Mouse (Mus musculus) right cerebral cortex, postnatal 4 days (tissue): ENCODE measurements around the gene Il2rg.

Experiments
- DNase-seq: peaks from one replicate; pipeline ENCODE4 v3.0.0-alpha.2; 2022

Gene Il2rg

DNA sequence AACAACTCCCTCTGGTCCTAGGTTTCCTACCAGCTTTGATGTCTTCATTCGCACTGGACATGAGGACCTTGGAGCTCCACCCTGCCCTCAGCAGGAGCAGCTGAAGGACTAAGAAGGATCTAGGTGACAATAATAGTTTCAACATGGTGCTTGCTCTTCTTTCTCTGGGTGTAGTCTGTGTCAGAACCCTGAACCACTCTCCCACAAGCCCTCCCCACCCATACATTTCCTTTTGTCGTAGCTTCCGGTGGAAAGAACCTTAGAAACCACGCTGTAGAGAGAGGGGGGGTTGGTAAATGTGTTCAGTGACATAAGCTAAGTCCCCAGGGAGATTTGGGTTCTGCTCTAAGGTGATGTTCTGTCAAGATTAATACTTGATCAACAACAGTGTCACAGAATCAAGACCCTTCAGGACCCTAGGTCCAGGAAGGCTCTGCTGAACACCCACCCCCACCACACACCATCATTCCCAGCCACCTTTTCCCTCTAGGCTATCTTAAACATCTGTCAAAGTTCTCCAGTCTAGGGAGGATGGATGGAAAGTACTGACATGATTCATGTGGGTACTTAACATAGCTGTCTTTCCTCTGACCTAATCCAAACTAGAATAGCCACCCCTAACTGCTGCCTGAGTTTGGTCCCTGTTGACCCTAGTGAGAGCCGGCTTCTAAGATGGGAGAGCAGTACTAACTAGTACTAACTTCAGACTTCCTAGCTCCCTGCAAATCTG lies at the start of gene Il2rg:
Gene Il2rg, minus strand, starts transcription at position 231 of the 730 bp plus-strand sequence.
- DNase-seq = no peak

DNA sequence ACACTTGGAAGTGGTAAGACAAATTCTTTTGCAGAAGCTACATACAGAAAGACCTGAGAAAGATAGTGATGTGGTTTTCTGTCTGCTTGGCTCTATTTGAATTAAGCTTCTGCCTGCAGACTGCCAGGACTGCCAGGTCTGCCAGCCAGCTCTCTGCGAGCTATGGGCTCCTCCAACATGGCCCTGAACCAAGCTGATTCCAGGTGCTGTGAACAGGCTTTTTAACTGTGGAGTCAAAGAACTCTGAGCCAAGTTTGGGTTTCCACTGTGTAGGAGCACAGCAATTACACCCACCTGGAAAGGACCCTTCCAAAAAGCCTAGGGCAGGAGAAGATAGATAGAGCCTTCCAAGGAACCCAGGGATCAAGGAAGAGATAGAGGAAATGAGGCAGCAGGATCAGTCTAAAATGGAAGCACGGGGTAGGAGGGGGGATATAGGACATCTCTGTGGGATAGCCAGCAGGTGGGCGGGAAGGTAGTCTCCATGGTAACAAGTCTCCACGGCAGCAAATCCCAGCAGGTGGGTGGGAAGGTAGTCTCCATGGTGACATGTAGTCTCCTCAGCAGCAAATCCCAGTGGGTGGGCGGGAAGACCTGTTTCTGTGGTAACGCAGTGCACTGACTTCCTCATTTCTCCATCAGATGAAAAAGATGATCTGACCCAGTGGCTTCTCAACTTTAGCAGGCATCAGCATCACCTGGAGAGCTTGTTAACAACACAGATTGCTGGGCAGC lies 45.7 kb upstream of the Il2rg start:
- DNase-seq = no peak

- DNase-seq = no peak
These were observed 41.2 kb upstream of the Il2rg start for GRCm38 (mm10) chrX:101309299-101309698.

GRCm38 (mm10) chrX:101304646-101305045 lies 36.6 kb upstream of the Il2rg start:
- no peak for DNase-seq

GRCm38 (mm10) chrX:101301654-101302053 lies 33.6 kb upstream of the Il2rg start:
- DNase-seq = no peak

GRCm38 (mm10) chrX:101300427-101301030 lies 32.5 kb upstream of the Il2rg start:
- no peak for DNase-seq

DNA sequence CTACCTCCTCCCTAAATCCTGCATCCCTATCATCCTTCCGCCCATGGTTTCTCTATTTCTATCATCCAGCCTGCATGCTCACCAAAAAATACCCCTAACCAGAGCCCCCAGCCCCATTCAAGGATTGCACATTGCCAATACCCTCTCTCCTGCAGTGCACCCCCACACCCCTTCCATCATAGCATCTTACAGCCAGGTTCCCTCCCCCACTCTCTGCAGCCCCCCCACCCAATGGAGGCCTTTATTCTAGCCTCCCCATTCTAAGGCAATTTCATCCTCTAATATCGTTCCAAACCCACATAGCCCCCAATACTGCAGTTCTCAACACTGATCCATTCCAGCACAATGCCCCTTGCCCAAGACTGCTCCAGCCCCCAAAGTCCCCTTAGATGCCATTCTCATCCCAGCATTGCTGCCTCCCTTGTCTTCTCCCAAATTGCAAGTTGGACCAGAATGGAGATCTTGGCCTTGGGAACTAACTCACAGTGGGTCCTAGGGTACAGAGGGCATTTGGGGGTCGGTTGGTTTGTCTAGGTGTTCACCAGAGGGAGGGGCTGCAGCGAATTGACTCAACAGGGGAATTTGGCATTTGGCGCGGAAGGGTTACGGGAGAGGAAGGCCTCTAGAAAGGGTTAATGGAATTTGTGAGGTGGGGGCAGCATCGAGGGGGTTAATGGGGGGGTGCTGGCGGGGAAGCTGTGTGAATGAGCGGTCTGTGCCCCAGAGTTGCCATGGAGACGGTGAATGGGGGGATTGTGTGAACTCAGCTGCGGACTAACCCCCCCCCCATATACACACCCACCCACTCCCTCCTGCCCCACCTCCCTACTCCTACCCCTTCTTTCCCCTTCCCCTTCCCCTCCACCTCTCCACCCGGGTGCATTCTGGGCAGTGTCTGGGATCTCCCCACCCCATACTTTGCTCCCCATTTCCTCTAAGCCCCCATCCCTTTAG lies 31.7 kb upstream of the Il2rg start:
- DNase-seq = peak; percentile 44

DNA sequence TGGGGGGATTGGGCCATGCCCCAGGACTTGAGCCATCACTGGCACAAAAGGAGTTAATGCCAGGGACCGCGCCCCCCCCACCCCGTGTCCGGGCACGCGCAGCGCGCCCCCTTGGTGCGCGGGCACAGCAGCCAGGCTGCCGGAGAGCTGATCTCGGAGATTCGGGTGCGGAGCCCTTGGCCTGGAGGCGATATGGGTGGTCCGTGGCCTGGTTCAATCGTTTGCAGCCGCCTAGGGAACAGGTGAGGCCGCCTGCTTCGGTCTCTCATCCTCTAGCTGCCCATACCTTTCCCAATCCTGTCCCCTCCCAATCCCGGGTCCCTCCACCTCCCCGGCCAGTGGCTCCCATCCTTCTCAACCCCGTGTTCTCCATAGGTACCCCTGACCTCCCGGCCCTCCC lies 31.0 kb upstream of the Il2rg start, which contains the start of gene Nlgn3:
Gene Nlgn3, plus strand, starts transcription at position 114 of the 400 bp plus-strand sequence.
- peak; percentile 75 for DNase-seq

DNA sequence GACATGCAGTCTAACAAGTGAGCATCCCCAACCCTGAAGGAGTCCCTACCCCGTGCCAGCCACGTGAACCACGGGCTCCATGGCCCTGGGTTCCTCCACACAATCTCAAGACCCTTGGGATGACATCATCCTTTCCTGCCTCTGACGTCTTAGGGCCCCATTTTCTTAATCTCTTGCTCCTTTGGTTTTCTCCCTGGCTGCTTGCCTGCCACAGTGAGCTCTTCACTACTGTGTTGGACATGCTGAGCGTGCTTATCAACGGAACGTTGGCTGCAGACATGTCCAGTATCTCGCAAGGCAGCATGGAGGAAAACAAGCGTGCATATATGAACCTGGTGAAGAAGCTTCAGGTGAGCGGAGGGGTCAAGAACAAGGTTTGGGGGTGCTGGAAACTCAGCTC lies 22.1 kb upstream of the Il2rg start:
- DNase-seq = no peak

- DNase-seq = no peak
These were observed 21.0 kb upstream of the Il2rg start for GRCm38 (mm10) chrX:101289037-101289436.

- DNase-seq = no peak
These were observed 20.4 kb upstream of the Il2rg start for GRCm38 (mm10) chrX:101288432-101288831.

GRCm38 (mm10) chrX:101287543-101287942 lies 19.5 kb upstream of the Il2rg start:
- no peak for DNase-seq

GRCm38 (mm10) chrX:101285953-101286670 lies 18.1 kb upstream of the Il2rg start:
- DNase-seq = no peak

DNA sequence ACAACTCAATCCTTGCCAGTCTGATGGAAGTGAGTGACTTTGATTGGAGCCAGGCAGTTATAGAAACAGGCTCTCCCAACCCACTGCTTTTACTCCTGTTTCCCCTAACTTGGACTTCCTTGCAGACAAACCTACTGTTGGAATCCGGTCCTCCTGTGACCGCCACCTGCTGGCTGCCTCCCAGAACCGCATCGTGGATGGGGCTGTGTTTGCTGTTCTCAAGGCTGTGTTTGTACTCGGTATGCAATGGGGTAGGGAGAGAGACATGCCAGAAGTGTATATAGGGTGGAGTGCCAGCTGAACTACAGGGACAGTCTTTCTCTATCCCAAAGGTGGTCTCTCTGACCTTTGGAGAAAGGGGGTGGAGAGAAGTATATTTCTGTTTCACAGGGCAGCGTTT lies 17.5 kb upstream of the Il2rg start:
- peak; percentile 68 for DNase-seq

- no peak for DNase-seq
These were observed 14.8 kb upstream of the Il2rg start for GRCm38 (mm10) chrX:101282813-101283212.

DNA sequence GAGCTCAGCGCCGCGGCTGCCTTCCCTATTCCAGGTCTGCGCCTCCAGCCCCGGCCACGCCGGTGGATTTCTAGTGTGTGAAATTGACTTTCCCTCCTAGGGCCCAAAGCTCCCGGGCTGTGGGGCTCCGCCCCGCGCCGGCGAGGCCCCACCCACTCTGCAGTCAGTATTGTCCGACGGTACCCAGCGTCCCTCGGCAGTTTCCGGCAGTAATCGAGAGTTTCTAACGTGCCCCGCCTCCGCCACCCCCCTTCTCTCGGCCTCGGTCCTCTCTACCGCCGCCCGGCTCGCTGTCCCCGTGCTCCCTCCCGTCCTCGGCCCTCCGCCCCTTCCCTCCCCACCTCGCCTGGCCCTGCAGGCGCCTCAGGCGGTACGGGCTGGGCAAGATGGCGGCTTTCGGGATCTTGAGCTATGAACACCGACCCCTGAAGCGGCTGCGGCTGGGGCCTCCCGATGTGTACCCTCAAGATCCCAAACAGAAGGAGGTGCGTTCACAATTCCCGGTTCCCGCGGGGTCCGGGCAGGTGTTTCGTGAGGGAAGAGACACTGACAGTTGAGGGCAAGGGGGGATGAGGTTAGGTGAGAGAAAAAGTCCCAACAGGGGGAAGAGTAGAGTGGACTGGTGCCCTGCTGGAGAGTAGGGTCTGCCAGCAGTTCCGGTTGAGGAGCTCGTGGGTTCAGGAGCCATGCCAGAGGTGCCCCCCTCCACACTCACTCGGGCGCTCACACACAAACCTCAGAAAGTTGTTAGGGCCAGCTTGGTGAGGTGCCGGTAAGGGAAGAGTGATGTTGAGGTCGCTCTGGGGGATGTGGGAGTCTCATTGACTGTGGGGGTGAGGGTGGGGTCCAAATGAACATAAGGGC lies 6.1 kb upstream of the Il2rg start, which contains the start of gene Med12:
Gene Med12, plus strand, starts transcription at position 156 of the 864 bp plus-strand sequence.
- DNase-seq = peak; percentile 73

GRCm38 (mm10) chrX:101273410-101273809 lies 5.4 kb upstream of the Il2rg start:
- DNase-seq = no peak

DNA sequence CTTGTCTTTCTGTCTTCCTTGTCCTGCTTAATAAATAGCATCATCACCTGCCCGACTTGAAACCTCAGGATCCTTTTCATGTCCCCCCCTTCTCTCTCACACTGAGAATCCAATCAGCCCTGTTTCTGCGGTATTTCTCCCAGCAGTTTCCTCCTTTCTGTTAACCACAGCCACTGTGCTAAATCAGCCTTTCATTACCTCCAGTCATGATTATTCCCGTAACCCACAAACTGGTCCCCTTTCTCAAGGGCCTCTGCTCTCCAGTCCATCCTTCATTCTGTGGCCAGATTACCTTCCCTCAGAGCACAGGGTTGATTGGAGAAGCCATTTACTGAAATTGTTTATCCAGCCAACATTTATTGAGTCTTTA lies 685 bp upstream of the Il2rg start, which contains the start of gene Gm20489:
Gene Gm20489, minus strand, starts transcription at position 269 of the 370 bp plus-strand sequence.
- no peak for DNase-seq

- DNase-seq = no peak
These were observed 1.4 kb downstream of the Il2rg start for GRCm38 (mm10) chrX:101266631-101267030.

DNA sequence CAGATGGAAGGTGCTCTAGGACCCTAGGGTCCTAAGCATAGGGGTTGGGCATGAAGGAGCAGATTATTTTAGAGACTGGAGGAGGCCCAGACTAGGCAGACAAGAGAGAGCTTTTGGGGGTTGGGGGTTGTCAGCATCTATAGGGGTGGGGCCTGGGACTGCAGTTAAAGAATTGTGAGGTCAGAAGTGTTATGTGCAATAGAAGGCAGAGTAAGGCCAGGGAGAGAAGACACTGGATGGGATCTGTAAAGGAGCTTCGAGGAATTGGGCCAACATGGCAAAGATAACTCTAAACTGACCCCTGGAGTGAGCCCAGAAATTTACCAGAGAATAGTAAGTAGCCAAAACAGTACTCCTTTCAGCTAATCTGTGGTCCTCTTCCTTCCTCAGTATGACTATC lies 4.2 kb downstream of the Il2rg start, which contains the start of gene Gm614:
Gene Gm614, minus strand, starts transcription at position 101 of the 400 bp plus-strand sequence.
- no peak for DNase-seq
